Mouse (Mus musculus): Measurements from ENCODE around the gene Pdzrn3.

The Pdzrn3 gene

DNA sequence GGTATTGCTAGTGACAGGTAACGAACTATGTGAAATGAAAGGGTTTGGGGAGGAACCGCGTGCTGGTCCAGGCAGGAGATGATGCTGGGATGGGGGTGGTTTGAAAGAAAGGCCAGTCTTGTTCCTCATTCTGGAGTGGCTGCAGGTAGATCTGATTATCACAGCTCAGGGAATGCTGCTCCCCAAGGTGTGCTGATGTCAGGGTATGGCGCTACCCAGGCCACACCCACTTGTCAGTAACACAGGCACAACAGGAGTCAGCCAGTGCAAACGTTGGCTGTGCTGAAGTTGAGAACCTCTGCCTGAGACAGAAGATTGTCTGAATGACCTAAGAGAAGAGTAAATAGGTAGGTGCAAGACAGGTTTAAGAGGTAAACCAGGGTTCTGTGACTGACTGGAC is 4.7 kb downstream of the Pdzrn3 start:
- DNase-seq (ENCODE audit: low read depth, low spot score) = no peak

DNA sequence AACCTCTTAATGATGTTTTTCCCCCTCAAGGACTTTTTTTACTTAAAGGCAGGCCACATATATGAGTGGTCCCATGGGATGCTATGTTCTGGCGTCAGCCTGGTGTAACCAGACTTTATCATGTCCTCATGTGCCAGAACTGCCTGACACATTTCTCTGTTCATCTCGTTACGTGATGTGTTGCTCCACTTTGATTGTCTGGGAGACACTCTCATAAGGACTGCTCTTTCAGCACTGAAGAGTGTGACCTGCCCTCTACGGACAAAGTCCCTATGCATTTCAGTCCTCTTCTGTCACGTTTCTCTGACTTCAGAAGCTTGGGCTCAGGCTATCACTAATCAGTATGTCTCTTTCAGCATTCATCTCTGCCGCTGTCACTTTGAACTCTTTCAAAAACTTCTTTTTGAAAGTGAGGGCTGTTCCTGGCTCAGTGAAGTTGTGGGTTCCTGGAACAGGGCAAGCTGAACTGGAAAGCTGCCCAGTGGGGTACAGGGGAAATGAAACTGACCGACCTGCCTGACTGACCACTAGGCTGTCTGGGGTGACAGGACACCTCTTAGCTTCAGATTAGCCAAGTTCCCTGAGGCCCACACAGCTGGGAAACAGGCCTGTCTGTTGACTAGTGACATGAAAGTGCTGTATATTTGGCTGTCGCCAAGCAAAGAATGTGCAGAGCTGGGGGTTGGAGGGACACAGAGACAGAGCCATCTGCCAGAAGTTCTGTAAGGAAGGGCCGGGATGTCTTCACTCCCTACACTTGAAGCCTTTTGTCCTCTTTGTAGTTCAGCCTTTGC is 10.7 kb downstream of the Pdzrn3 start:
- DNase-seq (ENCODE audit: low read depth, low spot score) = no peak

DNA sequence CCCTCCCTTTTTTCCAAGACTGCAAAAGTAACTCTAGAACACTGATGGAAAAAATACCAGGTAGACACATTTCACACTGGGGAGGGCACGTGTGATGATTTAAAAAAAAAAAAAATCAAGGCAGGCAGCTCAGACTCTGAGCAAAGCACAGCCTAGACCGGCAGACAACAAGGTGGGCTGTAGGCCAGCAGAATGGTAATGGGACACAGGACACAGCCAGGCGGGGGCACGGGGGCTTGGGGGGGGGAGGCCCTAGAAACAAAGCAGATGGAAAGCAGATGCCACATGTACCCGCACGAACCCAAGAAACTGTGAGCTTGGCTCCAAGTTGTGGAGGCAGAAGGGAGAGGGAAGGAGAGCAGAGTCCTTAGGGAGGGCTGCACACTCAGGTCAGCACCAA is 11.9 kb downstream of the Pdzrn3 start:
- DNase-seq (ENCODE audit: low read depth, low spot score) = no peak

DNA sequence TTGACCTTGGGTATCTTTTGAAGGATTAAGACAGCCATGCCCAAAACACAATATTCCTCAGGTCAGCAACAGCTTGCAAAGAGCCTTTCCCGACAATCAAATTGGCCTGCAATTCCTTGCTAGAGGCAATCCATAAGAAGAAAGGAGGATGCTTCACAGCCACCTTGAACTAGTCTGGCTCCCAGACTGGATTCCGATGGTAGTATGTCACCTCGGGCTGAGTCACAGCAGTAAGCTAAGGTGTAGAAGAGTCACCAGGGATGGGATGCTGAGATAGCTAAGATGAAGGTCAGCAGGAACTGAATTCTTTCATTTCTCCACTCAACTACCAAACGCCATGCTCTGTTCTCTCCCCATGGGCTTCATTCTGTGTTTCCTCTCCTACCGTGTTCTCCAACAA is 13.8 kb downstream of the Pdzrn3 start:
- no peak for DNase-seq (ENCODE audit: low read depth, low spot score)

DNA sequence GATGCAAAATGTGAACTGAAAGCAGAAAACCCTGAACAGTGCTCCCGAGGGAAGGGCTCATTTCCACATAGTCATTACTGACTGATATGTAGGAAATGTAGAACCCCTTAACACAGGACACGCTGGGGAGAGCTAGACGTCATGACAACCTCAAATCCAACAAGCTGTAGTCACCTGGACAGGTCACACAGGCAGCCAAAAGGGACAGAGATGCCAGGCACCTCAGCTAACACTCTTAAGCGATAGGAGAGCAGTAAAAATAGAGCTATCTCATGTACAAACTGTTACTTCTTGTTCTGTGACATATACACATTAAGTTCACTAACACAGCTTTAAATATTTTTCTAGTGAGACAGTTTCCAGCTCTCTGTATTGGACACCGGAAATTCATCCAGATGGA is 15.0 kb downstream of the Pdzrn3 start:
- no peak for DNase-seq (ENCODE audit: low read depth, low spot score)

DNA sequence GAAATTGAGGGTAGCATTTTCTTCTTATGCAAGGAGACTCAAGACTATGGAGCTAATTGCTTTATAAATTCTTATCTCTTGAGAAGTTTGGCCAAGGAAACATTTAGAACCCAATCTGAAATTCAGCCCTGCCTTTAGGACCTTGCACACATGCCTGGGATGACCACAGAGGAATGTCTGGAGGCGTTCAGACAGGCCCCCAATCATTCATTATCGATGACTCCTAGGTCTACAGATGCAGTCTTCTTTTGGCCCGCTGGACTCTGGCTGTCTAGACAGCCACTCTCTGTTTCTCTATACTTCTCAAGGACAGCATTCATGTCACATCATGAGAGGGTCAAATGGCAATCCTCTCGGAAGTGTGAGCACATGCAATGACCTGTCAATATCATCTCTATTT is 15.4 kb downstream of the Pdzrn3 start:
- DNase-seq (ENCODE audit: low read depth, low spot score) = no peak

DNA sequence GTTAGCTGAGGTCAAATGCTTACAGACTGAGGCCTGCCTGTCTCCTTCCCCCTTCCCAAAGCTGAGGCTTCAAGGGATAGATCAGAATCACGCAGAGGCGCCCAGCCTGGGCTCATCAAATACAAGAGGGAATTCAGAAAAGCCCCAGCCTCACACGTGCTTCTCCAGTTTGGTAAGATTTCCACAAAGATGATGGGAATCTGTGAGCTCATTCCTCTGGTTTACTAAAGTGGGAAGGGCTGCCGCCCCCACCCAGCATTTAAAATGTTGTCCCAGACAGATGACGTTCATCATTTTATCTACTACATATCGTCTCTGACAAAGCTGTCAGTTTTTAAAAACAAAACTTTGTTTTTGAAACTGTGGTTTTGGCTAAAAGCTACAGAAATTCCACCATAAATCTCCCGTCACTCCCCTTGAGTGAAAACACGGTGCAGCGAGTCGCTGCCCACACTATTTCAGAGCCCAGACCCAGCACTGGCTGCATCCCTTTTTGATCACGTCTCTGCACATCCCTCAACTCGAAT is 17.4 kb downstream of the Pdzrn3 start:
- no peak for DNase-seq (ENCODE audit: low read depth, low spot score)

DNA sequence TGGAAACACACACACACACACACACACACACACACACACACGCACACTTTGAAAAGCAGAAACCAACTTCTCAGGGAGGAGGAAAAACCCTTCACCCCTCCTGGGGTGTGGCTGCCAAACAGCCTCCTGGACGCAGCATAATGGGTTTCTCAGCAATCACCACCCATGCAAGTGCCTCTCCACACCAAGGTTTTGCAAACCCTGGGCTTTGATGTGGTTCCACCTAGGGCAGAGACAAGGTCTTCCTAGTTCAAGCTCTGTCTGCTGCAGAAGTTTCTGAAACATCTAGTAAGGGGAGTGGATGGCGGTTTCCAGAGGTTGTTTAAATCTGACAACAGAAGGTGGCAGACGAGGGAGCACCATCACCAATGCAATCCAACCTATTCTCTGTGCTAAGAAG is 18.1 kb downstream of the Pdzrn3 start:
- no peak for DNase-seq (ENCODE audit: low read depth, low spot score)

DNA sequence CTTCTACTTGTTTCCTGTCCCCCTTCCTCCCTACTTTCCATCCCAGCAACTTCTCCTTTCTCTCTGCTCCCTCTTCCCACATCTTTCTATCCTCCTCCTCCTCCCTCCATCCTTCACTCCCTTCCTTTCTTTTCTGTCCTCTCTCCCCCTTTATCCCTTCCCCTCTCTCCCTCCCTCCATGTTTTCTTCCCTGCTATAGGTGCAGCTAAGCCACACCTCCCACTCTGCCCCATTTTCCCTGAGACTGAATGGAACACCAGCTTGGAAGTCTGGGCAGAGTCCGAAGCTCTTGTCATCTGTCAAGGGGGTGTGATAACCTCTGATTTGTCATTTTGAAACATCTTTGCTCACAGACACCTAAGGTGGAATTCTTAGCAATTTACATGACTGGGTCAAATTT is 22.8 kb downstream of the Pdzrn3 start:
- no peak for DNase-seq (ENCODE audit: low read depth, low spot score)

DNA sequence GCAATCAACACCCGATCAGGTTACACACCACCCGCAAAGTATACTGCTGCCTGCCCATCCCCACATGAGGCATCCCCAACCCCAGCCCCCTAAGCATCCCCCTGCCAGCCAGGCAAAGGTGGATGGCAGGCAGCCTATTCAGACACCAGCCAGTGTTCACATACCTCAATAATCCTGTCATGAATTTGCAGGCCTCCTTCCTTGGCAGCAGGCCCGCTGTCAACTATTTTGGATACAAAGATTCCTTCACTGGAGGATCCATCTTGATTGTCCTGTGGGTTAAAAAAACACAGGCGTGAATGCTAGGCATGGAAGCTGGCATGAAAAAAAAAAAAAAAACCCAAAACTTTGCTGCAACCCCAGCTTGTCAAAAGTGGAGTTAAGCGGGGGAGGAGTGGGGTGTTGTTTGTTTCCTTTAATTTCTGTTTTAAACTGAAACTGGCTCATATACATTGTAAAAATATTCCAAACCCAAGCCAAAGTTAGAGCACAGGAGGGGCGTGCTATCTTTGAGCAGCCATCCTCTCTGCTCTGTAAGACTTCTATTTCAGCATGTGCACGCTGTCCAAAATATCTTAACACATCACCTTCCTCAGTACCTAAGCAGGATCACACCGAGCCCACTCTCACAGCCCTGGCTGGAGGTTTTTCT is 23.3 kb downstream of the Pdzrn3 start:
- DNase-seq (ENCODE audit: low read depth, low spot score) = no peak

DNA sequence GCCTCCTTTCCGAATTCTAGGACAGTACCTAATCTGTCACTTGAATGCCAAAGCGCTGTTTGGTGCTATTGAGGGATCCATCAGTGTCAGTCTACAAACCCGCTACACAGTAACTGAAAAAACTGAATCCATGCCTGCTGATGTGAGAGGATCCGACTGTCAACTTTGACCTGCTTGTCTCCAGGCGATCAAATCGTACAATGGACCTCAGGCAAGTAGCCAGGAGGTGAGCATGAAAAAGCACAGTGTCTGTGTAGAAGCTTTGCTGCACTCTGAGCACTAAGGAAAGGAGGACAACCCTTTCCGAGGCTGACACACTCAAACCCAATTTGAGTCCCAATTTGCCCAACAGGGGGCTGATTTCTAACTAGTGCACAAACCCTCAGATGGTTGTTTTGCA is 24.0 kb downstream of the Pdzrn3 start:
- DNase-seq (ENCODE audit: low read depth, low spot score) = no peak

DNA sequence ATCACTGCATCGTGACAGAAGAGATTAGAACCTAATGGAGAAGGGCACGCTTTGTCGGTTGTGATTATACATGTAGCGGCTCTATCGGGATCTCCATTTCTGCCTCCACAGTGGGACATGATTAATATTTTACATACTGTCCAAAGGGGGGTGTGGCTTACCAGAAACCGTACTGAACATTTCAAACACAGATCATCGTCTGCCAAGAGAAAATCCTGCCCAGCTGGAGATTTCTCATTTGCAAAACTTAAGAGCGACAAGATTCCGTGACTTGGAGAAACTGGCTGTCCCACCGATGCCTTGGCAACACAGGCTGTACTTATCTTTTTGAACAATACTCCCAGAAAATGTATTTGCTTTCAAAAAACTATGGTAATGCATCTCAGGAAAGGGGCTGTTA is 25.1 kb downstream of the Pdzrn3 start:
- DNase-seq (ENCODE audit: low read depth, low spot score) = no peak

DNA sequence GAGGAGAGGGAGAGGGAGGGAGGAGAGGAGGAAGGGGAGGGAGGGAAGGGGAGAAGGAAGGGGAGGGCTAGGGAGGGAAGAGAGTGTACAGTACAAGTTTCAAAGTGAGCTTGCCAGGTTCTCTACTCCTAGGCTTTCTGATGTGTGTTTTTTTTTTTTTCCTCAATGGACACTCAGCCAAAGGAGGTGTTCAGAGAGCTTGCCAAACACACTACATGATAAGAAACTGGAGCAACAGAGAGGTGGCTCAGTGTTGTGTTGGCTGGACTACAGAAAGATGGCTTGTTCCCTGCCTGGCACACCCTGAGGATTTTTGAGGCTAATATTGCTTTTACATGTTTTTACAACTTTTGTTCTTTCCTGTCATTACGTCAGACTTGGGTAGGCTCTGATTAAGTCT is 26.6 kb downstream of the Pdzrn3 start:
- DNase-seq (ENCODE audit: low read depth, low spot score) = no peak

DNA sequence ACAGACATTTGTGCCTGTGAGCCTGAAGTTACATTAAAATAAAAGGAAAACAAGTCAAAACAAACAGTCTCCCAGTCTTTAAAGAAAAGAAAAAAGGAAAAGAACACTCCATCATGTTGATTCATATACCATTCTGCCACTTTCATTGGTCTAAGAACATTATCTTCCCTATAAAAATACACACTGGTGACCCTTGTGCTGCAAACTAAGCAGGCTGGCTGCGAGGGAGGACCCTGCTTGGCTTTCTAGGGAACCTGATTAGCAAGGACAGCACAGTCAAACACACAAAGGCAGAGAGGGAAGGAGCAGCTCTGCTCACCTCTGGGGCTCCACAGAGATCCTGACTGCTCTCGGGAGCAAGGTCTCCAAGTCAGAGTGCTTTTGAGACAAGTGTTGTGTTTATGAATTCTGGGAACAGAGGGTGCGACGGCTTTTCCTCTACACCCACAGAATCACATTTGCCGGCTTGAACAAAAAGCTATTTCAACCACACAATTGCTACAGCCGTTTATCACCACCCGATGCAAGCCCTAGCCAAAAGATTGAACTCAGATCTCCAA is 27.2 kb downstream of the Pdzrn3 start:
- DNase-seq (ENCODE audit: low read depth, low spot score) = no peak

DNA sequence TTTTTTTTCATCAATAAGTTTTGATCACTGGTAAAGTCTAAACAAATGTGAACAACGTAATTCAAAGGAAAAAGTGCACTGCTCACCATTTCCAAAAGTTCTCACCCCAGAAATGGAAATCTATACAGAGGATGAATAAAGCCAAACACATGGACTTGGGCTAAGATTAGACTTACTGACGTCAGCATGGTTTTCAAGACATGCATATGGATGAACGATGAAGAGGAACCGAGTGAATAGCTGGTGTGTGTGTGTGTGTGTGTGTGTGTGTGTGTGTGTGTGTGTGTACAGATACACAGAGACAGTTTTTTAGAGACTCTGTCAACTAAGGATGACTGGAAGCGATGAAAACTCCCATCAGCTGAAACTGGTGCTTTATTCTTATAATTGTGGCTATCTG is 29.2 kb downstream of the Pdzrn3 start:
- DNase-seq (ENCODE audit: low read depth, low spot score) = no peak

DNA sequence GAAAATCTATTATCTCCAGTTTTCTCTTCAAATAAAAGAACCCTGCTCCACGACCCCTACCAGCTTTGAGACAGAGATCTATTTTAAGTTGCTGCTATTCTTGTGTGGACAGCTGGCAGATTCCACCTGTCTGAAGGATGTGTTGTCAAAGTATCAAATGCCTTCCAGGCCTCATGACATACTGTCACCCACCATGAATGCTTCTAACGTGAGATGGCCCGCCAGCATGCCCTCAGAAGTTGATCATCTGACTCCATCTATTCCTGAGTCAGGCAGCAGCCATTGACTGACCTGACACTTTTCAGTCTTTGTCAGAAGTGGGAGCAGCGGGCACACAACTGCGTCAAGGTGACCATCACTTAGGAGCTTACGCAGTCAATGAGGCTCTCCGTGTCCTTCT is 37.6 kb downstream of the Pdzrn3 start:
- DNase-seq (ENCODE audit: low read depth, low spot score) = no peak

DNA sequence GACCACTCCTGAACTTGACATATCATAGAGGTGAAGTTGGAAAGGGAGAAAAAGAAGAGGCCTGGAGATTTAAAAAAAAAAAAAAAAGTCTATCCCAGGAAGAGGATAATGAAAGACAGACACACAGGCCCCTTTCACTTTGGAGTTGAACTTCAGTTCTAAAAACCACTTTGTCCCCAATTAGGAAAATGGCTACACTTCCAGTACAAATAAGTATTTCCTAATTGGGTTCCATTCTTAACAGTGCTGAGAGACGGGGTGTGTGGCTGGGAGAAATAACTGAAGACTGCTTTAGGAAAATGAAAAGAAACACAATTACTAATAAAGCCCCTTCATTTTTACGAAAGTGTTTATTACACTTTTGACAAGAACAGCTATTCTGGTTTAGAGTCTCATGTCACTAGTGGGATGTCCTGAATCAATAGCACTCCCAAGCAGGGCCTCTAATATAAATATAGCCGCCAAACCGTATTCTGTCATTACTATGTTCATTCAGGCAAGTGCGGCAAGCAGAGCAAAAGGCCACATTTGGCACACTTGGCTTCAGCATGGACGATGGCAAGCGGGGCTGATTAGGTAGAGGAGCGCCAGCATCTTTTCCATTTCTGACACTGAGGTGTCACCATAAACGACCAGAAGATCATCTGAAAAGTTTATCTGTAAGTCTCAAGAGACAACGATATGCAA is 39.7 kb downstream of the Pdzrn3 start:
- no peak for DNase-seq (ENCODE audit: low read depth, low spot score)

DNA sequence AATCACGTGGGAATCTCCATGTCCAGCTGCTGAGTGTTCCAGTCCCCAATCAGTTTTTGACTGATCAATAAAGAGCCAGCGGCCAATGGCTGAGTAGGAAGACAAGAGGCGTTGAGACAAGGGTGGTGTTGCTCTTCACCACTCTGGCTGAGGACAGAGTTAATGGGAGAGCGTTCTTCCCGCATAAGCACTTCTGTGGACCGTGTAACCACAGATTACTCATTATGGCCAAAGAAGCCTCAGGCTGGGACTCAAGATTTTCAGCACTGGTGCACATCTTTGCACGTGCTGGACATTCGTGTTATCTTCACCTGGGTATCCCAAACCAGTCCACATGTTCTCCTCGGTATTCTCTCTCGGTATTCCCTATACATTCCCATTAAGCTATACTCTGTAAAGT is 41.0 kb downstream of the Pdzrn3 start:
- no peak for DNase-seq (ENCODE audit: low read depth, low spot score)

DNA sequence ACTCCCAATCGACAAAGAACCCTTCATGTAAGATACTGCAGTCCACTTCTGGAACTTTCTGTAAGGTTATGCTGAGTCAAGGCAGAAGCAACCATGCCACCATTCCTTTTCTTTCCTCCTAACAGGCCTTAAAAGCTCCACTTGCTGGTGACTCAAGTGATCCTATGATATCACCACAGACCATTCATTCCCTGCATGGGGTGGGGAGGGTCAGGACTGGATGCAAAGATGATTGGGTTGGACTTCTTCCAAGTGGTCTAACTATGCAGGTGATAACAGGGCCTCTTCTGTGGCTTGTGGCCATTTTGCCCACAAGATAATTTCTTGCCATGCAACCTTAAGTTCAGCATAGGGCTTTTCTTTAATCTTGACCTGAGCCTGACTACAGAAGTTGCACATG is 42.0 kb downstream of the Pdzrn3 start:
- no peak for DNase-seq (ENCODE audit: low read depth, low spot score)

DNA sequence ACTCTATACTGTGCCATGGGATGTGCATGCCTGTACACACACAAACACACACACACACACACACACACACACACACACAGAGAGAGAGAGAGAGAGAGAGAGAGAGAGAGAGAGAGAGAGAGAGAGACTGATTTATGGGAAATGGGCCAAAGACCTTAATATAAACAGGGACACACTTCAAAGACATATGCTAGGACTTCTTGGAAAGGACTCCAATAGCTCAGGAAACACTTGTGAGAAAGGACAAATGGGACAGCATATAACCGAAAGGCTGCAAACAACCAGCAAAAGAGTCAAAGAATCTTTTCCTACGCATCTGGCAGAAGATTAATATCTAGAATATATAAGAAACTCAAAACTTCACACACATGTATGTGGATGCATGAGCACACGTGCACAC is 43.2 kb downstream of the Pdzrn3 start:
- DNase-seq (ENCODE audit: low read depth, low spot score) = no peak

DNA sequence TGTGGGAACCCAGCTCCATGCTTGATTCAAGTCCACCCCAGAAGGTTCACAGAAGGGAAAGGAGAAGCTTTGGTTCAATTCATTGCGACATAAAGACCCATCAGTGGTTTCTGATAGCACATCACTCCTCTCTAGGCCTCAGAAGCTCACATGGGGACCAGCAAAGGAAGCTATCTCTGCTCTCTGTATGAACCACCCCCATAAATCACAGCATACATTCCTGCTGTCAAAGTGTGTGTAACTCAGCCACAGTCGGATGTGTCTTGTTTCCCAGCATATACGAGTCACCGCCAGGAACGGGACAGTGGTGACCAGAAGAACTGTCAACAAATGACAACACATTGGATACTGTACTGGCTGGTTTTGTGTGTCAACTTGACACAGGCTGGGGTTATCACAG is 47.3 kb downstream of the Pdzrn3 start:
- DNase-seq (ENCODE audit: low read depth, low spot score) = no peak

DNA sequence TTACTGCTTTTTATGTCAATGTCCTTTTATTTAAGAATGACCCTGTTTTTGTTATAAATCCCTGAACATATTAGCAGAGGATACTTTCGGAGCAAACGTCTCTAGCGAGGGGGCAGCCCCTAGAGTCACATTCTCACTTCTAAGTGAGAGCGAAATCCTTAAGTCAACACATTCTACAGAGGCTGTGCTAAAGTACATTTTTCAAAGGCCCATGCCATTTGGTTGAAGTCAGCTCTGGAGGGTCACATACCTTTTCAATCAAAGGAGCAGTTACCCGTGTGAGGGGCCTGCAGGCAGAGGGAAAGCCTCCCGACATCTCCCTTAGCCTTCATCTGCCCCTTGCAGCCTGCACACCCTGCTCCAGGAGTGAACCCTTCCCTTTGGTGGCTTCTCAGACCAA is 48.2 kb downstream of the Pdzrn3 start:
- no peak for DNase-seq (ENCODE audit: low read depth, low spot score)

Data from WW6 (cell line).